Mouse (Mus musculus): ENCODE measurements around the gene Ctsw. TPM values are rescaled to one million over a fixed set of nuclear protein-coding genes. Genes with fewer than 3 reads are reported as not detected.

Gene Ctsw
- 1.2 and 1.6 TPM in 2 replicates for polyA plus RNA-seq (2011; ENCODE audit: insufficient read depth, insufficient read length, low read depth, missing spikeins)

- H3K4me1 ChIP-seq (ENCODE audit: control insufficient read depth, insufficient read depth, low read length) = no peaks in the 10 kb centered on the region
- H3K9me3 ChIP-seq (replicated peaks; ENCODE audit: control insufficient read depth, insufficient read depth, low read length, poor library complexity, severe bottlenecking) = no peaks in the 10 kb centered on the region
- H3K36me3 ChIP-seq (ENCODE audit: control insufficient read depth, insufficient read depth, low read length, poor library complexity, severe bottlenecking) = peaks cover 3% of the 10 kb centered on the region; the same call in 1 of the 2 replicates
- no peak within 1 kb of the TSS for H3K4me3 ChIP-seq (ENCODE audit: low read depth, low read length)
- H3K27me3 ChIP-seq (ENCODE audit: control insufficient read depth, insufficient read depth, low read length, poor library complexity, severe bottlenecking) = no peaks in the 10 kb centered on the region
- H3K9ac ChIP-seq (ENCODE audit: low read depth, poor library complexity, severe bottlenecking) = no peak within 1 kb of the TSS
- no peak within 1 kb of the TSS; the same call in 1 of the 2 replicates for H3K27ac ChIP-seq (ENCODE audit: insufficient read depth, low read length)
- TF ChIP-seq EP300 (IDR thresholded peaks at IDR 0.05; ENCODE audit: insufficient read depth, low read depth, low read length) = no peak
- no peak for TF ChIP-seq POLR2A (IDR thresholded peaks at IDR 0.05; ENCODE audit: insufficient read depth, low read length)
- TF ChIP-seq CTCF (IDR thresholded peaks at IDR 0.05; ENCODE audit: low read depth, low read length) = no peak
These were observed at the start of gene Ctsw for GRCm38 (mm10) chr19:5468374-5468773. Gene Ctsw (minus strand): TSS chr19:5468507.

GRCm38 (mm10) chr19:5516906-5517505, 48.7 kb upstream of the Ctsw start:
- no peak for TF ChIP-seq CTCF (IDR thresholded peaks at IDR 0.05; ENCODE audit: low read depth, low read length)
- no peak for TF ChIP-seq EP300 (IDR thresholded peaks at IDR 0.05; ENCODE audit: insufficient read depth, low read depth, low read length)
- Histone ChIP-seq H3K27ac (ENCODE audit: insufficient read depth, low read length) (0 out of 2 replicates have a peak overlapping the region, but pooled peaks have one; percentile 3), H3K27me3 (ENCODE audit: control insufficient read depth, insufficient read depth, low read length, poor library complexity, severe bottlenecking) (no peaks in the 10 kb centered on the region), H3K9ac (ENCODE audit: low read depth, poor library complexity, severe bottlenecking) (no peak overlapping the region), H3K9me3 (replicated peaks; ENCODE audit: control insufficient read depth, insufficient read depth, low read length, poor library complexity, severe bottlenecking) (no peaks in the 10 kb centered on the region), H3K4me1 (ENCODE audit: control insufficient read depth, insufficient read depth, low read length) (no peaks in the 10 kb centered on the region), H3K36me3 (ENCODE audit: control insufficient read depth, insufficient read depth, low read length, poor library complexity, severe bottlenecking) (no peaks in the 10 kb centered on the region), H3K4me3 (ENCODE audit: low read depth, low read length) (no peak overlapping the region)

- TF ChIP-seq POLR2A (IDR thresholded peaks at IDR 0.05; ENCODE audit: insufficient read depth, low read length) (no peak), EP300 (IDR thresholded peaks at IDR 0.05; ENCODE audit: insufficient read depth, low read depth, low read length) (no peak), CTCF (IDR thresholded peaks at IDR 0.05; ENCODE audit: low read depth, low read length) (peak; percentile 40)
- Histone ChIP-seq H3K4me3 (ENCODE audit: low read depth, low read length) (no peak overlapping the region), H3K9me3 (replicated peaks; ENCODE audit: control insufficient read depth, insufficient read depth, low read length, poor library complexity, severe bottlenecking) (no peaks in the 10 kb centered on the region), H3K27ac (ENCODE audit: insufficient read depth, low read length) (0 out of 2 replicates have a peak overlapping the region, but pooled peaks have one; percentile 3), H3K9ac (ENCODE audit: low read depth, poor library complexity, severe bottlenecking) (no peak overlapping the region), H3K4me1 (ENCODE audit: control insufficient read depth, insufficient read depth, low read length) (no peaks in the 10 kb centered on the region), H3K36me3 (ENCODE audit: control insufficient read depth, insufficient read depth, low read length, poor library complexity, severe bottlenecking) (no peaks in the 10 kb centered on the region), H3K27me3 (ENCODE audit: control insufficient read depth, insufficient read depth, low read length, poor library complexity, severe bottlenecking) (no peaks in the 10 kb centered on the region)
These were observed 47.8 kb upstream of the Ctsw start for GRCm38 (mm10) chr19:5515840-5516777.

GRCm38 (mm10) chr19:5513005-5513349, 44.7 kb upstream of the Ctsw start:
- TF ChIP-seq CTCF (IDR thresholded peaks at IDR 0.05; ENCODE audit: low read depth, low read length) (no peak), EP300 (IDR thresholded peaks at IDR 0.05; ENCODE audit: insufficient read depth, low read depth, low read length) (no peak), POLR2A (IDR thresholded peaks at IDR 0.05; ENCODE audit: insufficient read depth, low read length) (no peak)
- Histone ChIP-seq H3K9me3 (replicated peaks; ENCODE audit: control insufficient read depth, insufficient read depth, low read length, poor library complexity, severe bottlenecking) (no peaks in the 10 kb centered on the region), H3K27ac (ENCODE audit: insufficient read depth, low read length) (no peak overlapping the region), H3K27me3 (ENCODE audit: control insufficient read depth, insufficient read depth, low read length, poor library complexity, severe bottlenecking) (no peaks in the 10 kb centered on the region), H3K4me3 (ENCODE audit: low read depth, low read length) (no peak overlapping the region), H3K36me3 (ENCODE audit: control insufficient read depth, insufficient read depth, low read length, poor library complexity, severe bottlenecking) (no peaks in the 10 kb centered on the region), H3K4me1 (ENCODE audit: control insufficient read depth, insufficient read depth, low read length) (no peaks in the 10 kb centered on the region), H3K9ac (ENCODE audit: low read depth, poor library complexity, severe bottlenecking) (no peak overlapping the region)

- Histone ChIP-seq H3K36me3 (ENCODE audit: control insufficient read depth, insufficient read depth, low read length, poor library complexity, severe bottlenecking) (no peaks in the 10 kb centered on the region), H3K9ac (ENCODE audit: low read depth, poor library complexity, severe bottlenecking) (no peak overlapping the region), H3K4me3 (ENCODE audit: low read depth, low read length) (no peak overlapping the region), H3K9me3 (replicated peaks; ENCODE audit: control insufficient read depth, insufficient read depth, low read length, poor library complexity, severe bottlenecking) (no peaks in the 10 kb centered on the region), H3K4me1 (ENCODE audit: control insufficient read depth, insufficient read depth, low read length) (no peaks in the 10 kb centered on the region), H3K27me3 (ENCODE audit: control insufficient read depth, insufficient read depth, low read length, poor library complexity, severe bottlenecking) (no peaks in the 10 kb centered on the region), H3K27ac (ENCODE audit: insufficient read depth, low read length) (no peak overlapping the region)
- TF ChIP-seq CTCF (IDR thresholded peaks at IDR 0.05; ENCODE audit: low read depth, low read length) = no peak
- no peak for TF ChIP-seq POLR2A (IDR thresholded peaks at IDR 0.05; ENCODE audit: insufficient read depth, low read length)
- no peak for TF ChIP-seq EP300 (IDR thresholded peaks at IDR 0.05; ENCODE audit: insufficient read depth, low read depth, low read length)
These were observed 44.0 kb upstream of the Ctsw start for GRCm38 (mm10) chr19:5512091-5513004.

All from ES-Bruce4 (cell line).